Mouse (Mus musculus) neutrophil, adult 59 days (primary cell): ENCODE results near the gene Gm8267. TPM values are rescaled to one million over a fixed set of nuclear protein-coding genes. Genes with fewer than 3 reads are reported as not detected.

Experiments used
- total RNA-seq, 2 experiments: library from RNA; stranded (reverse); gene quantifications; 1 replicate in 1 of 2; 2 replicates in 1 of 2; pipeline ENCODE4 v1.2.4; 2023

The Gm8267 gene
- total RNA-seq = not detected

DNA sequence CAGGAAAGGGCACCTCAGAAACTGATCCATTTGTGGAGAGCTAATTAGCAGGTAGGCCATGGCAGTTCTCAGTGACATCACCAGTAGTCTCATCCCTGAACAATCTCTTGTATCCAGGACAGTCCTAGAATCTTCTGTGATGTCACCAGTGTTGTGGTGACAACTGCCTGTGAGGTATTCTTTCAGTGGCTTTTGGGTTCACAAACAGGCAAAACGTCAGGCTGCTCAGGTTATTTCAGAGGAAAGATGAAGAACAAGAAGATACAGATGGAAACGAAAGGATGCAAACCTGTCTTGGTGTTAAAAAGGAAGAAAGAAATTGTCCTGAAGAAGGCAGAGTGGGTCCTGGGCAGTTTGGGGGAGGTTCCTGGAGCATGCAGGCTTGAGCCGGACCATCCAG is at the start of gene Gm8267:
TSS of gene Gm8267 (minus strand) at position 101 of the 400 bp plus-strand sequence.

DNA sequence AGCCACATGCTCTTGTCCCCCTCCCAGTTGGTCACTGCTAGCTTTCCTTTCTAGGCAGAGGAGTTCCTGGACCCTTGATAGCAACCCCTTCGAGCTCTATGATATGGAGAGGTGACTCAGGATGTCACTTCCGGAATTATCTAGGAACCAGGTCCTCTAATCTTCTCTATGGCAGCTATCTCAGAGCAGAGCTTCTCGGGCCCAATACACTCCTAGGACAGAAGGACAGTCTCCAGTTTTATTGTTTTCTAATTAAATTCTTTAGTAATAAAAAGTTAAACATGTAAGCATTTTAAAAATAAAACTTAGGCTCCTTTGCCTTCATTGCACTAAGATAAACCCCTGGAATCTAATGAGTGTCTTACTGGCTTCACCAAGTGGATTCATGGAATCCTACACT is 43.8 kb downstream of the Gm8267 start, which contains the start of gene Gm8257:
TSS of gene Gm8257 (minus strand) at position 101 of the 400 bp plus-strand sequence.

Other genes with a start within 250 kb of the Gm8267 start
- not detected for gene Gm17093, start 232.1 kb downstream of the Gm8267 start, total RNA-seq
- not detected for gene Gm8247, start 167.2 kb downstream of the Gm8267 start, total RNA-seq
- gene Gm5624, start 122.4 kb downstream of the Gm8267 start, total RNA-seq = not detected
- not detected for gene Gm8257, start 43.9 kb downstream of the Gm8267 start, total RNA-seq
- gene Ptgdr, start 109.0 kb upstream of the Gm8267 start, total RNA-seq = under 1 TPM; 0.49 TPM
- gene Ptger2, start 237.9 kb upstream of the Gm8267 start, total RNA-seq = 10 to 100 TPM; 27.7 to 40.3 TPM